30 mouse cellular contexts compared by ENCODE assay signal in genomic region chr1:171960726-171961125, GRCm38 (mm10). TPM values are rescaled to one million over a fixed set of nuclear protein-coding genes. Genes with fewer than 3 reads are reported as not detected.
DNase-seq lines count a peak whose midpoint lies in the region; ATAC-seq and TF ChIP-seq lines count a peak whose summit lies in the region.
"Had no signal": no experiment of that assay in that cellular context is flagged by ENCODE, and none has a peak within 500 bp of the region (broad histone marks: within the 10 kb centered on the region; RNA-seq: fewer than 3 reads in every experiment).

No protein-coding gene starts in this region.

- no peaks in the 10 kb centered on the region for H3K27me3 ChIP-seq in heart, embryonic 10.5 days (ENCODE audit: insufficient read depth, poor library complexity, severe bottlenecking)
- no peaks in the 10 kb centered on the region for H3K27me3 ChIP-seq in stomach, postnatal 0 days (ENCODE audit: control insufficient read depth, insufficient read depth, low read length)
- H3K27me3 ChIP-seq: CH12.LX; embryonic facial prominence, embryonic 12.5 days; embryonic facial prominence, embryonic 15.5 days; hindbrain, embryonic 13.5 days; intestine, embryonic 15.5 days; Patski had no signal

- DNase-seq in heart, embryonic 10.5 days (ENCODE audit: low spot score) = peak; percentile 28
- no peak for DNase-seq in heart, adult 18-20 months
- DNase-seq in thymus, postnatal 0 days (ENCODE audit: low spot score) = peak; percentile 31
- DNase-seq in thymus, postnatal 14 days = no peak
- DNase-seq in R1 (ENCODE audit: low read depth, low spot score) = peak; percentile 90
- no peak for DNase-seq in cerebellum, adult 9-10 months
- DNase-seq in stomach, postnatal 0 days (ENCODE audit: low spot score) = no peak
- DNase-seq: adrenal gland, adult 8-10 months; adrenal gland, postnatal 25 days; B cell, adult 2 months; cerebellum, adult 11-12 months; cerebellum, adult 8-10 months; cerebellum, postnatal 14 days; forebrain, postnatal 0 days; gastrocnemius, adult 2 months; gastrocnemius, postnatal 14 days; heart, adult 2 months had no signal

- H3K4me3 ChIP-seq in heart, embryonic 10.5 days = no peak overlapping the region
- no peak overlapping the region for H3K4me3 ChIP-seq in stomach, postnatal 0 days (ENCODE audit: low read depth, low read length)
- H3K4me3 ChIP-seq: embryonic facial prominence, embryonic 12.5 days; embryonic facial prominence, embryonic 15.5 days; gastrocnemius, adult 2 months; heart, adult 2 months; hindbrain, embryonic 10.5 days; hindbrain, embryonic 13.5 days; intestine, embryonic 15.5 days had no signal

- TF ChIP-seq EP300 in stomach, postnatal 0 days (optimal IDR thresholded peaks at IDR 0.05) = no peak

- H3K9me3 ChIP-seq in heart, embryonic 10.5 days = no peaks in the 10 kb centered on the region
- H3K9me3 ChIP-seq in stomach, postnatal 0 days (ENCODE audit: control insufficient read depth, low read length) = no peaks in the 10 kb centered on the region
- H3K9me3 ChIP-seq: embryonic facial prominence, embryonic 12.5 days; embryonic facial prominence, embryonic 15.5 days; hindbrain, embryonic 10.5 days; hindbrain, embryonic 13.5 days; intestine, embryonic 15.5 days had no signal

- H3K4me2 ChIP-seq in stomach, postnatal 0 days (replicated peaks; ENCODE audit: low read depth) = no peak overlapping the region
- H3K4me2 ChIP-seq: embryonic facial prominence, embryonic 12.5 days; embryonic facial prominence, embryonic 15.5 days; heart, embryonic 11.5 days; hindbrain, embryonic 13.5 days; intestine, embryonic 15.5 days had no signal

- no peaks in the 10 kb centered on the region for H3K36me3 ChIP-seq in heart, embryonic 10.5 days
- H3K36me3 ChIP-seq in stomach, postnatal 0 days (ENCODE audit: control insufficient read depth, insufficient read depth, low read length) = no peaks in the 10 kb centered on the region
- H3K36me3 ChIP-seq: embryonic facial prominence, embryonic 12.5 days; embryonic facial prominence, embryonic 15.5 days; G1E; hindbrain, embryonic 10.5 days; hindbrain, embryonic 13.5 days; intestine, embryonic 15.5 days had no signal

- no peaks in the 10 kb centered on the region for H3K4me1 ChIP-seq in heart, embryonic 10.5 days
- no peaks in the 10 kb centered on the region for H3K4me1 ChIP-seq in stomach, postnatal 0 days (replicated peaks; ENCODE audit: control insufficient read depth, insufficient read depth)
- H3K4me1 ChIP-seq: embryonic facial prominence, embryonic 12.5 days; embryonic facial prominence, embryonic 15.5 days; hindbrain, embryonic 10.5 days; hindbrain, embryonic 13.5 days; intestine, embryonic 15.5 days had no signal

- WGBS in heart, embryonic 10.5 days = 88% methylated on average over 5 of the region's 5 CpGs
- WGBS in stomach, postnatal 0 days = 91% methylated on average over 5 of the region's 5 CpGs

- H3K27ac ChIP-seq in heart, embryonic 10.5 days = no peak overlapping the region
- H3K27ac ChIP-seq in stomach, postnatal 0 days (replicated peaks) = no peak overlapping the region
- H3K27ac ChIP-seq: embryonic facial prominence, embryonic 12.5 days; embryonic facial prominence, embryonic 15.5 days; gastrocnemius, adult 2 months; heart, adult 2 months; hindbrain, embryonic 10.5 days; hindbrain, embryonic 13.5 days; intestine, embryonic 15.5 days had no signal

- no peak overlapping the region for H3K9ac ChIP-seq in stomach, postnatal 0 days (ENCODE audit: low read length)
- H3K9ac ChIP-seq: embryonic facial prominence, embryonic 12.5 days; embryonic facial prominence, embryonic 15.5 days; forebrain, postnatal 0 days; hindbrain, embryonic 13.5 days; intestine, embryonic 15.5 days had no signal

- no peak for TF ChIP-seq CTCF in stomach, postnatal 0 days (IDR thresholded peaks at IDR 0.05; ENCODE audit: low read depth)

- no peak for ATAC-seq in stomach, postnatal 0 days (ENCODE audit: low FRiP score, low TSS enrichment)
- ATAC-seq: activated CD4-positive, CD25-positive, alpha-beta regulatory T cell, adult 4 months; forebrain, embryonic 14.5 days; forebrain, postnatal 0 days; hindbrain, embryonic 16.5 days; intestine, embryonic 15.5 days; Patski had no signal

RNA-seq across cellular contexts. Expression of gene Slamf6, which starts 43.4 kb away (rescaled TPM):
- polyA plus RNA-seq in heart, embryonic 10.5 days (2016; fragmentation: Nextera tagmentation; extraction: Ambion mirVana) = 0.08 TPM in 1 of 2 replicates, not detected in the other
- total RNA-seq in heart, adult 18-20 months (2021) = 1 to 10 TPM in 1 of 2 experiments, under 1 TPM in 1; 0.10 to 1.3 TPM
- 228 and 249 TPM in 2 replicates for polyA plus RNA-seq in thymus, postnatal 0 days (2015; fragmentation: Nextera tagmentation; extraction: Ambion mirVana)
- polyA plus RNA-seq in stomach, postnatal 0 days (2015; fragmentation: Nextera tagmentation; extraction: Ambion mirVana) = 0.06 and 0.36 TPM in 2 replicates
- total RNA-seq: forebrain, postnatal 0 days; gastrocnemius, adult 2 months had no signal
- polyA plus RNA-seq: forebrain, embryonic 11.5 days; forebrain, embryonic 14.5 days; G1E; heart, embryonic 11.5 days; hindbrain, embryonic 10.5 days; hindbrain, embryonic 13.5 days; hindbrain, embryonic 16.5 days; Patski had no signal

Comparison
In these comparisons a context has a peak if more than half of its experiments do, and no peak if none do; other contexts are left out.
1. DNase-seq: peak in heart, embryonic 10.5 days (single experiment), thymus, postnatal 0 days (single experiment) and R1 (single experiment); none in heart, adult 18-20 months (0 of 2), thymus, postnatal 14 days (single experiment), cerebellum, adult 9-10 months (single experiment) and stomach, postnatal 0 days (single experiment).
2. RNA of gene Slamf6, which starts 43.4 kb away (polyA plus RNA-seq): 228 to 249 TPM in thymus, postnatal 0 days; 0.08 TPM in heart, embryonic 10.5 days and 0.06 to 0.36 TPM in stomach, postnatal 0 days; every median in the first group is over 100 times any median in the second.